Mouse (Mus musculus) CD8-positive naive resting alpha-beta T cell, adult 2 months (primary cell): Measurements from ENCODE around the gene Sh3bgrl3.
"Not testable (repeated sequence)": the region's sequence is repeated elsewhere in the genome, so short reads cannot be mapped to it uniquely, and the experiment has no call there.

ENCODE experiments used
- DNase-seq, 2 experiments: peaks; one replicate each; pipeline ENCODE4 v3.0.0; 2022; ENCODE audit warnings: low read depth in 2 of 2, low spot score in 2 of 2

Sh3bgrl3 gene

DNA sequence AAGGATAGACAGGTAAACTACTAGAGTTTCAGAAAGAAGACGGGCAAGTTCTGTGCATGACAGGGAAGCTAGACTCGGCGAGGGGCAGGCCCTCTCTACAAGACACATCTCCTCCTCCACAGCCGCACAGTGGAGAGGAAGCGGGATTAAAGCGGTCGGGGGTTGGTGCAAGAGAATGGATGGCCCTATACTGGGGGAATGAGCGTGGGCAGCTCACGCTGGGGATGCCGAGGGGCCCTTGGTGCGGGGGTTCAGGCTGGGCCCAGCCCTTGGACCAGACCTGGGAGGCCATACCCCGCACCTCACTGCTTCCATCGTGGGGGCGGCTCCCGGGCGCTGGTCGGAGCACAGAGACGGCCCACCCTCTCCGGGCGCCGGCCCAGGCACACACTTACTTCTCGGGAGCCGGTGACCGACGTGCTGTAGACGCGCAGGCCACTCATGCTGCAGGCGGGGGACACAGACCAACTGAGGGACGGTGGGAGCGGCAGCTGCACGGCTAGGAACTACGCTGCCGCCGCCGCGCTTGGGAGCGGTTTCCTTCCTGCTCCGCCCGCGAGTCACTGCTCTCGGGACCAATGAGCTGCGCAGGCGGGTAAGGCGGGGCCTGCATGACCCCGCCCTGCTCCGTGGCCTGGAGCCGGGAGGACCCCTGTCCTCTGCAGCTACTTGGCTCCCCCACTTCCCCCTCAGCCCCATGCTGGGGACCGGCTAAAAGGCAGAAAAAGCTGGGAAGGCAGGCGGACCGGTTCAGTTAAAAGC lies at the start of gene Sh3bgrl3:
Sh3bgrl3 (minus strand) TSS at position 569 of the 762 bp plus-strand sequence.
- peak; percentile 66 to 74 for DNase-seq

DNA sequence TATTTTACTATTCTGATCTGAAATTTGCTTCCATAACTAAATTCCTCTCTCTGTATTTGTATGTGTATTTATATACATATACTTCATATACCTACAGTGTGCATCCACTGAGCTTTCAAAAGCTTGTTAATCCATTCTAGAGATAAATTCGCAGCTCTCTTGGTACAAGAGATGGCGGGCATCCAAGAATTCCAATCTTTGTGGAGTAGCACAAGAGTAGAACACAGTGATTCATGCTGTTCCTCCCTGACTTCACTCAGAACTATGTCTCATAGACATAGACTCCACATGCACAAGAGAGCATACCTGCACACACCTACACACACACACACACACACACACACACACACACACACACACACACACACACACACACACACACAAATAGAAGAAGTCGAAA lies 43.8 kb upstream of the Sh3bgrl3 start:
- no peak for DNase-seq

DNA sequence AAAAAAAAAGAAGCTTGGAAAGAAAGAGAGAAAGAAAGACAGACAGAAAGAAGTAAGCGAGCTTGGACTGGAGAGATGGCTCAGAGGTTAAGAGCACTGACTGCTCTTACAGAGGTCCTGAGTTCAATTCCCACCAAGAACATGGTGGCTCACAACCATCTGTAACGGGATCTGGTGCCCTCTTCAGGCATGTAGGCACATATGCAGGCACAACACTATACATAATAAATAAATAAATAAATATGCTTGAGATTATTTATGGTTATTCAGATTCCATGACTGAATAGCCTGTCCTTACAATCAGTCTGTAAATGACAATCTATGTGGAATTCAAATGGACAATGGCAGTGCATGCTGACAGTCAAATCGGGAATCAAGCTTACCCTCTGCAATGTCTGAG lies 38.3 kb upstream of the Sh3bgrl3 start:
- no peak for DNase-seq

DNA sequence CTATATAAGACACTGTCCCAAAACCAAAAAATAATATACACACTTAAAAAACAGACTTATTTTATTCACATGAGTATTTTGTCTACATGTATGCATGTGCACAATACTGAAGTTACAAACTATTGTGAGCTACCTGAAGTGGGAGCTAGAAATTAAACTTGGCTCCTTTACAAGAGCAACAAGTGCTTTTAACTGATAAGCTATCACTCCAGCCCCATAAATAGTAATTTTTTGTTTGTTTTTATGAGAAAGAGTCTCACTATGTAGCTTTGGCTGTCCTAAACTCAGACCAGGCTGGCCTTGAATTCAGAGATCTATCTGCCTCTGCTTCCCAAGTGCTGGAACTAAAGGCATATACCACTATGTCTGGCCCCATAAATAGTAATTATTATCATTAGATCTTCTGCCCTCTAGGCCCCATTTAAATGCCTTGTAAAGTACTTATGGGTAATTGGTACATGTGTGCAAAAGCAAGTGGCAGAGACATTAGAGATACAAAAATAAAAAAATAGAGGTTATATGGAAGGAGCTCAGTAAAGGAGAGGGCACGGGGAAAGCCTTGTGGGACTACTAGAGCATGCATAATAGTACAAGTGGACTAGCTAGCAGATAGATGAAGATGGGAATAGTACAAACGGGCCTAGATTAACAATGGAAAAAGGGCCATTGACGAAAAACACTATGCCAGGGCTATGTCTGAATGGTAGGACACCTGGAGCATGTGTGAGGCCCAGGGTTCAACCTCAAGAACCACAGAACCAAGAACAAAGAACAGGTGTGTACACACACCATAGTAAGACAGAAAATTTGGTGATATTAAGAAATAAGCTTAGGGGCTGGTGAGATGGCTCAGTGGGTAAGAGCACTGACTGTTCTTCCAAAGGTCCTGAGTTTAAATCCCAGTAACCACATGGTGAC lies 37.2 kb upstream of the Sh3bgrl3 start:
- DNase-seq: no peak

DNA sequence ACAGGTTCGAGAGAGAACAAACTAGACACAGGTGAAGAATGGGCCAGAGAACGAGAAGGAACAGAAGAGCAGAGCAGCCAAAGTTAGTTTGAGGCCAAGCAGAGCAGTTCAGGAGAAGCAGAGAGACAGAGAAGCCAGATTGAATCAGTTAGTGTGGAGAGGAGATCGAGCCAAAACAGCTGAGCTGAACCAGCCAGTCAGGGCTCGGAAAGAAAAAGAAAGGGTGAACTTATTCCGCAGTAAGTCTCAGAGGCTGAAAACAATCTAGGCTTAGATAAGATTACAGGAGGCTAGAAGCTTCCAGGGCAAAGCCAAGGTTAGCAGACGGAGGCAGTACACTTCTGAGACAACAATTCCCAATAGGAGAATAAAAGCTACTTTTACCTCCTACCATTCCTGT lies 36.4 kb upstream of the Sh3bgrl3 start:
- DNase-seq: no peak

DNA sequence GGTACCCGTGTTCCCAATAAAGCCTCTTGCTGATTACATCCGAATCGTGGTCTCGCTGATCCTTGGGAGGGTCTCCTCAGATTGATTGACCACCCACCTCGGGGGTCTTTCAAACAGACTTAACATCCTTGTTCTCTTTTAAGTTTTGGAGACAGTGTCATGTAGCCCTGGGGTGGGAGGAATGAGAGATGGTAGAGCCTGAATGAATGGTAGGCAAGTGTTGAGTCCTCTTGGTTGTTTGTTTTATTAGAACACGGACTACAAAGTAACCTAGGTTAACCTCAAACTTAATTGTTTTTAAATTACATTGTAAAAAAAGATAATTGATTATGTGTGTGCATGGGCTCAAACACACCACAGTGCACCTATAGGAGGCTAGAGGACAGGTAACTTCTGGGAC lies 36.0 kb upstream of the Sh3bgrl3 start:
- no peak for DNase-seq

DNA sequence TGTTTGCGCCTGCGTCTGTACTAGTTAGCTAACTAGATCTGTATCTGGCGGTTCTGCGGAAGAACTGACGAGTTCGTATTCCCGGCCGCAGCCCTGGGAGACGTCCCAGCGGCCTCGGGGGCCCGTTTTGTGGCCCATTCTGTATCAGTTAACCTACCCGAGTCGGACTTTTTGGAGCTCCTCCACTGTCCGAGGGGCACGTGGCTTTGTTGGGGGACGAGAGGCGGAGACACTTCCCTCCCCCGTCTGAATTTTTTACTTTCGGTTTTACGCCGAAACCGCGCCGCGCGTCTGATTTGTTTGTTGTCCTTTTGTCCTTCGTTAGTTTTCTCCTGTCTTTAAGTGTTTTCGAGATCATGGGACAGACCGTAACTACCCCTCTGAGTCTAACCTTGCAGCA lies 31.5 kb upstream of the Sh3bgrl3 start:
- DNase-seq: peak; percentile 8 to 48

DNA sequence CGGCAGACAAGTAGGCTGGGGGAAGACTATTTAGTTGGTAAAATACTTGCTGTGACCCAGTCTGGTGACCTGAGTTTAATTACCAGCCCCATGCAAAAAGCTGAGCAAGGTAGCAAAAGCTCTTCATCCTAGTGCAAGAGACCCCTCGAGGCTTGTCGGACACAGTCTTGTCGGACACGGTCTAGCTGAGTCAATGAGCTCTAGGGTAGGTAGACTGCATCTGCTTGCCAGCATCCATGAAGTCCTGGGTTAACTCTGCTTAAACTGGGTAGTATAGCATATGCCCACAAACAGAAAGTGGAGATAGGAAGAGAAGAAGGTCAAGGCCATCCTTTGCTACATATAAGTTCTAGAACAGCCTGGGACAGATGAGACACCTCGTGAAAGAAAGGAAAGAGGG lies 30.2 kb upstream of the Sh3bgrl3 start:
- DNase-seq: no peak

DNA sequence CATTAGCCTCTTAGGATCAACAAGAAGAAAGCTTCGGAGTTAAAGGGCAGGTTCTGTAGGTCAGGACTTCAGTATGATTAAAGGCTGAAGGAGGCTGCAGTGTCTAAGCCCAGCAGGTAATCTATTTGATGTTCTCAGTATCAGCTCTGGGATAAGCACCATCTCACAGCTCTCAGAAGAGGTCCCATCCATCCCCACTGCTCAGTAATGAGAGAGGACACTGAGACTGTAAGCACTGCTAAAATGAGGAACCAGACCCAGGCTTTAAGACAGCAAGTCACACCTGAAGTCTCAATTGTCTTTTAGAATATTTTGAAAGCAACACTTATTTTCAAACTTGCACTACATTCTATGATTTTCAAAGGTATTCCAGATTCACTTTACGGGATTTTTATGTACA lies 29.0 kb upstream of the Sh3bgrl3 start:
- no peak for DNase-seq

DNA sequence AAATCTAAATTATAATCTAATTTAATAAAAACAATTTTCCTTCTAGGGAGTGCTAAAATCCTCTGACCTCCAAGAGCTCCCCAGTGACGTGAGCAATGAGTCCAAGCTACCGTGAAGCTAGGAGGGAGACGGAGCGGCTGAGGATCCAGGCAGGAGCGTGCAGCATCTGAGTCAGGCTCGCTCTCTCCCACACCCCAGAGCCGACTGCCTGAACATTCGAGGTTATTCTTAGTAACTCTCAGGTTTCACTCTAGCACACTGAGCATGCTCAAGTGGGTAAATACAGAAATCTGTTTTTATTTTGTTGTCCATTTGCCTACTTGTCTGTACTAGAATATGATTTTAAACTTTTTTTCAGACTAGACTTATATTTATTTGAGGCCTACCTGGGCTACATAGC lies 28.2 kb upstream of the Sh3bgrl3 start:
- no peak for DNase-seq

DNA sequence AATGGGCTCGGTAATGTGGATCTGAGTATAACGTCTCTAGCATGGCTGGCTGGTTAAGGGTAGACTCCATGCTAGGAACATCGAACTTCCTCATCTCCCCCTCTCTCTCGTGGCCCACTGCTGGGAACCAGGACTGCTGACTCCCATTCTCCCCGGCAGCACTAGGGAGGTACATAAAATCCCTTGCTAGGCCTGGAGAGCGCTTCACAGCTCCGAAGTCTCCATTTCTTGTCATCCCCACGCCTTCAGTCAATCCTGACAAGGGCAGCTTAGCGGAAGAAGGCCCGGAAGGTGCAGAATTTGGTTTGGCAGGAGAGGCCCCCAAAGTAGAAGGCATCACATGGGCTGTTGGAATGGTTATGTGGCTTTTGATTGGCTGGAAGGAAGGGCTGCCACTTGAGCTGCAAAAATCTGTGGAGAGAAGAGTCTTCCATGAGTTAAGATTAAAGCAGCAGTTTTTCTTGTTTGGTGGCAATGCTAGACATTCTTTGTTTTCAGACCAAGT lies 27.4 kb upstream of the Sh3bgrl3 start:
- no peak for DNase-seq

DNA sequence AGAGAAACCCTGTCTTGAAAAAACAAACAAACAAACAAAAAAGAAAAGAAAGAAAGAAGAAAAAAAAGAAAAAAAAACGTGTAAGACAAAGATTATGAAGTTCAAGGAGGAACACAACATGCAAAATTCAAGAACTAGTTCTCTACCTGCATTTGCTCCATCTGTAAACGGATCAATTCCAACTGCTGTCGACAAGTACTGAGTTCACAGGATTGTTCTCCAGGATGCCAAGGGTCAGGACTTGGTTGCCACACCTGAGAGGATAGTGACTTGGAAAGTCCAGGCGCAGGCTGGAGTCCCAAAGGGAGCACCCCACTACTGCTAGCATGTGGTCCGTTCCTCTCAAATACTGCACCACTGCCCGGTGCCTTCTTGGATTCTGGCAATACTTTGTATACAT lies 26.9 kb upstream of the Sh3bgrl3 start:
- DNase-seq: no peak

DNA sequence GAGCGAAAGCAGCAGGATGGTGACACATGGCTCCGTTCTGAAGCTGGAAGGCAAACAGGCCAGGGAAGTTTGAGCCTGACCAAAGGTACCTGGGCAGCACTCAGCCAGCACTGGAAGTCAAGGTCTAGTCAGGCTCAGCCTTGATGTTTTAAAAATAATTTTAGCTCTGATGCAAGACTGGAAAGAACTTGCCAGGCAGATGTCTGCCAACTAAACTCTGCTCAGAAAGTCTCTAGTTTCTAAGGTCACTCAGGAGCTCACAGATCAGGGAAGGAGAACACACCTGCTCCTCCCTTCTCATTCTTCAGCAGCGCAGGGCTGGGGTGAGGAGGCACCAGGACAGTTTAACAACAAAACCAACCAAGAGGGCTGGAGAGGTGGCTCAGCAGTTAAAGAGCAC lies 25.8 kb upstream of the Sh3bgrl3 start:
- no peak for DNase-seq

DNA sequence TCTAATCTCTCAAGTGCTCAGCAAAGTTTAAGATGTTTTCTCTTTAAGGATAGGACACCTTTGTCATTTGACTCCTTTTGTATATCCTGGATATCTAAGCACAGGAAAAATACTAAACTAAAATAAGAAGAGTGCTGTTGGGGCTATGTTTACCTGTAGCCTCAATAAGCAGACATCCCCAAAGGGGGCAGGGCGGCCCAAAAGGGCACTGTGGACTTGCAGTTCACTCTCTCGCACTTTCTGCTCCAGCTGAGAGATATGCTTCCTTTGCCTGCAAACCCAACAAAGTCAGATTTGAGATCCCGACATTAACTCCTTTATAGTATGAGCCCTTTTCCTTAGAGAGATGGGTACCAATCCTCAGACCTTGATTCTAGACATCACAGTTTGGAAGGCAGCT lies 25.1 kb upstream of the Sh3bgrl3 start:
- DNase-seq: no peak

DNA sequence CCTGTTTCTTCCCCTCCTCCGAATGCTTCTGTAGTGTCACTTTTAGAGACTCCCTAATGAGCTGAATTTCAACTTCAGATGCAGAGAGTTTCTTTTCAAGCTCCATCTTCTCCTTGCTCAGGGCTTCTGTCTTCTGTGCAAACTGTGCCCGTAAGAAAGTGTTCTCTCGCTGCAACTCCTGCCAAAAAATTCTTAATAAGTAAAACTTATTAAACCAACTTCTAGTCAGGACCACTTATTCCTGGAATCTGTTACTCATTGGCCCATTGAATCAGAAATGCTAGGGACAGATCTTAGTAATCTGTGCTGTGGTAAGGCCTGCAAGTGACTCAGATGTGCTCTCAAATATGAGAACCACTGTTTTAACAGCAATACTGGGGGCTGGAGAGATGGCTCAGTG lies 23.5 kb upstream of the Sh3bgrl3 start:
- DNase-seq: no peak

DNA sequence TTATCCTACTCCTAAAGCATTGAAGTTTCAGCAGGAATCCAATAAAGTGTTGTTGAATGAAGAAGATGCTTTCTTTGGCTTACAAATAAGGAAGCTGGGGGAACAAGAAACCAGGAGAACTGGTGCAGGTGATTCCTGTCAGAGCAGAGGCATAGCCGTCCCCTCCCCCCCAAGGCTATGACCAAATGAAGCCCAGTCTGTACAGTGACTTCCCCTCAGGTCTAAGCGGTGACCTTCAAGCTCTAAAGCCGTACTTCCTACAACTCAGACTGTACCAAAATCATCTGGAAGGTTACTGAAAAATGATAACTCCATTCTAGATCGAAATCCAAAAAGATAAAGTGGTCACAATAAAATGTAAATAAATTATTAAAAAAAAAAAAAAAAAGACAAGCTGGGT lies 20.8 kb upstream of the Sh3bgrl3 start:
- no peak for DNase-seq

DNA sequence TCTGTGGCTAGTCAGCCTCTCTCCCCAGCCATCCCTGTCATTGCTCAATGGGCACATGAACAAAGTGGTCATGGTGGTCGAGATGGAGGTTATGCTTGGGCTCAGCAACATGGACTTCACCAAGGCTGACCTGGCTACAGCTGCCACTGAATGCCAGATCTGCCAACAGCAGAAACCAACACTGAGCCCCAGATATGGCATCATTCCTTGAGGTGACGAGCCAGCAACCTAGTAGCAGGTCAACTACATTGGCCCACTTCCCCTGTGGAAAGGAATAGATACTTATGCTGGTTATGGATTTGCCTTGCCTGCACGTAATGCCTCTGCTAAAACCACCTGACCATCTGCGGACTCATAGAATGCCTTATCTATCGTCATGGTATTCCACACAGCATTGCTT lies 15.7 kb upstream of the Sh3bgrl3 start:
- DNase-seq: not testable (repeated sequence)

DNA sequence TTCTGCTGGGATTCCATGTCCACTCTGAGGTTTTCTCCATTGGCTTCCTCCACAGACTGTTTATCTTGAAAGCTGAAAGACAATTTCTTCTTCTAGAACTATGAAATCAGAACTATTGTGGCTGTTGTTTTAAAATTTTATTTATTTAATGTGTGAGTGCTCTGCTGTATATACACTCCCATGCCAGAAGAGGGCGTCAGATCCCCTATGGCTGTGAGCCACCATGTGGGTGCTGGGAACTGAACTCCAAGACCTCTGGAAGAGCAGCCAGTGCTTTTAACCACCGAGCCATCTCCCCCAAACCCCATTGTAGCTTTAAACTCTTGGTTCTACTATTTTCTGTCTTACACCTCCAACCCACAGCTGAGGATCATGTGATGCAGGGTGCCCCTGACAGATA lies 10.3 kb upstream of the Sh3bgrl3 start:
- no peak for DNase-seq

DNA sequence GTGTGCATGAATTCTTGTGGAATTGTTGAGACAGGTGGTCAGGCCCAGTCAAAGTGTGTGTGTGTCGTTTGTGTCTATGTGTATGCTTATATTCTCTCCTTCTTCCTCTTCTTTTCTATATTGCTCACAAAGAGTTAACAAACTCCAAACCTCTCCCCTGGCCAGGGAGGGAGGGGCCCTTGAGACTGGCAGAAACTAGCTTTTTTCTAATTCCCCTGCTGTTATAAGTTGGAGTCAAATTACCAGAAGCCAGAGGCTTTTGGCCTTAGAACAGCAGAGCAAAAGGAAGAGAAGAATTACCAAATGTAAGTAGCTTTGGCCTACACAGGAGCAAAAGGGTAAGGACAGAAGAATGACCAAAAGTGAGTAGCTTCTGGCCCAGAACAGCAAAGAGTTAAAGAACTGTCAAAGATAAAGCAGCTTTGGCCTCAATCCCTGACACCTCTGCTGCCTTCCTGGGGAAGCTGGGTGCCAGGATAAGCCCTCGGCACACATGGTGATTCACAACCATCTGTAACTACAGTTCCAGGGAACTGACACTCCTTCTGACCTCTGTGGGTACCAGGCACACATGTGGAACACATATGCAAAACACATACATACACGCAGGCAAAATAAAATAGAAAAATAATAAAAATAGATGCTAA lies 7.8 kb upstream of the Sh3bgrl3 start:
- DNase-seq: no peak

DNA sequence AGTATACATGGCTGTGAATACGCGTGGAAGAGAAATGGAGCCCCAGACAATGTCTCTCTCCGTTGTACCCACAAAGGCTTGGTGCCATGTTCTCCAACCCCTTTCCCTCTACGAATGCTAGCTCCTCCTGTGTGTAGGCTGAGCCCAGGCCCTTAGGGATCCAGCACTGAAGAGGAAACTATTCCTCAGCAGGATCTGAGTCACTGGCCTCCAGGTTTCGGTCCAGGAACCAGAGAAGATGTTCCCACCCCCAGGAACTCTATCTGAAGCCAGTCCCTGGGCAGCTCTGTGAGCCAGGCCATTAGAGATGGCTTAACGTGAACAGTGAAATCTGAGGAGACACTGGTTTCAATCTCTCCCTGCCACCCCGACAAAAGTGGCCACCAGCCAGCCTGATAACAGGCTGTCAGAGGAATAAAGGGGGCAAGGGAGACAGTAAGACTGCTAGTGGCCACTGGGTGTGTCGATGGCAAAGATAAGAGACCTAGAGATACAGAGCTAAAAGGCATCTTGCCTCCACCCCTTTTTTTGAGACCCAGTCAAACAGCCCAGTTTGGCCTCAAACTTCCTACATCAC lies 4.0 kb upstream of the Sh3bgrl3 start:
- DNase-seq: no peak

DNA sequence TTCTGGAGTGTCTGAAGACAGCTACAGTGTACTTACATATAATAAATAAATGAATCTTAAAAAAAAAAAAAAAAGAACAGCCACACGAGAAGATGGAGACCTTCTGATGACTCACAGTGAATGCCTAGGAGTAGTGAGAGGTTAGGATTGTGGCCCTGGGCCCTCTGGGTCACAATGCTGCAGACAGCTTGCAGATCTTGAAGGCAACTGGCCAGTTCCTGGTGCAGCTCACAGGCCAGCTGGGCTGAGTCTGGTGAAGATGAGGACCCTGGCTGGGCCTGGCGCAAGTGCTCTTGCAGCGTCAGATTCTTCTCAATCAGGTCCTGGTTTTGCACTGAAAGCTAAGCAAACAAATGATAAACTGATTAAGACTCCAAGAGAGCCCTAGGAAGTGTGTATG lies 3.5 kb upstream of the Sh3bgrl3 start:
- no peak for DNase-seq
